Mouse (Mus musculus) bone marrow, adult 2 months (tissue): ENCODE results near the gene Pigs.

ENCODE experiments used
- CTCF ChIP-seq: fragments of 200-500 bp; IDR thresholded peaks from 2 replicates; pipeline ENCODE4 v1.5.1; 2011; ENCODE audit warnings: low read length, control low read depth; ENCODE audit not compliant: control insufficient read depth, insufficient read depth
- POLR2A ChIP-seq: fragments of 200-500 bp; IDR thresholded peaks from 2 replicates; pipeline ENCODE4 v1.6.1; 2011; ENCODE audit warnings: low read depth, mild to moderate bottlenecking, control low read depth, low read length, borderline replicate concordance; ENCODE audit not compliant: control insufficient read depth

DNA sequence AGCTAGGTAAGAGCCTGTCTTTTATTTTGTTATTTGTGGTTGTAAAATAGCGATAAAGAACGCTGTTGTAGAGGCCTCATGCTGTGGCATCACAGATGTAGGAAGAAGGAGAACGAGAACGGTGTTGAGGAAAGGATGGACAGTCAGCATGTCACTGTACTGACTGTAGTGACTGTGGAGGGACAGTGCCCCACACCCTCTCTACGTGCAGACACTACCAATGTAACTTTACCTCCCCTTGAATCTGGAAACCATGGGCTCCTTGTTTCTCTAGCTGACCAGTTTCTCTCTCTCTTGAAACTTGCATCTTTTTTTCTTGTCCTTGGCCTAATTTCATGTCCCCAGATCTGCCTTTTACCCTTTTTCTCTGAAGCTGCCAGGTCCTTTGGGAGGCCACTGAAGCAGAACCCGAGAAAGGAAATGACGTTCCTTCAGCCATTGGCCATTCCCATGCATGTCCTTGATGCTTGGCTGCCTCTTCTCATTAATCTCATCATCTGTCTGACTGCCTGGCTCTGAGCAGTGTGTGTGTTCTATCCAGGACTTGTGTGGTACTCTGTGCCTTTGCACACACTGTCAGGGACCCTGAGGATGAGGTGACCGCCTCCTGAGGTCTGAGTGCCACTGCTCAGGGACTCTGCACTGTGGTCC is 17.2 kb upstream of the Pigs start:
- TF ChIP-seq CTCF: no peak
- no peak for TF ChIP-seq POLR2A
